Mouse (Mus musculus): Measurements from ENCODE around the gene Nefh. TPM values are rescaled to one million over a fixed set of nuclear protein-coding genes. Genes with fewer than 3 reads are reported as not detected.

The Nefh gene
- polyA plus RNA-seq, 1 experiment from 2014 or later, result 1.6 TPM

DNA sequence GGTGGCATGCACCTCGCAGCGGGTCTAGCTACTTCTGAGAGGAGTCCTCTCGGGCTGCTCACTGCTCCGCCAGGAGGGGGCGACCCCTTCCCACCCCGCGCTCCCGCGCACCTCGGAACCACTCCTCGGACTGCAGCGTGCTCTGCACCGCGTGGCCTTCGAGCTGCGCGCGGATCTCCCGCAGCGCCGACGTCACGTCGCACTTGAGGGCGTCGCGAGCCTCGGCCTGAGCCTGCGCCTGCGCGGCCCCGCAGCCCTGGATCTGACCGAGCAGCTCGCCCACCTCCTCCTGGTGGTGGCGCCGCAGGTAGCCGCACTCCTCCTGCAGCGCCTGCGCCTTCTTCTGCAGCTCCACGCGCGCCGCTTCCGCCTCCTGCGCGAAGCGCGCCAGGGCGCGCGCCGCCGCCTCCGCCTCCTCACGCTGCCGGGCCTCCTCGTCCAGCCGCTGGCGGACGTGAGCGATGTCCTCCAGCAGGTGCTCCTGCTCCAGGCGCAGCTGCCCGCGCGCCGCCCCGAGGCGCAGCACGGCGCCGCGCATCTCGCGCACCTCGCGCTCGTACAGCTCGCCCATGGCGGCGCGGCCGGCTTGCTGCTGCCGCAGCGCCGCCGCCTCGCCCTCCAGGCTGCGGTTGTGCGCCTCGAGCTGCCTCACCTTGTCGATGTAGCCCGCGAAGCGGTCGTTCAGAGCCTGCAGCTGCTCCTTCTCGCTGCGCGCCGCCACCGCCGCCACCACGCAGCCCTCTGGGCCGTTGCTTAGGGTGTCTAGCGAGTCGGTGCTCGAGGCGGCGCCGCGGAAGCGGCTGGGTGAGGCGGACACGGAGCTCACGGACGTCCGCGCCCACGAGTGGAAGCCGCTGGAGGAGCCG is 684 bp downstream of the Nefh start:
- peak overlapping the region; percentile 40 for H3K9ac ChIP-seq (ENCODE audit: low read depth, low read length)
- H3K4me1 ChIP-seq (ENCODE audit: control insufficient read depth, insufficient read depth, low read length), result peaks cover 8% of the 10 kb centered on the region
- H3K27ac ChIP-seq (replicated peaks; ENCODE audit: low read depth, low read length), result no peak overlapping the region
- H3K4me3 ChIP-seq (ENCODE audit: low read depth, low read length), result peak overlapping the region; percentile 54
- H3K9me3 ChIP-seq (ENCODE audit: control insufficient read depth, low read length), result no peaks in the 10 kb centered on the region
- WGBS, result 0% methylated on average over 41 of the region's 120 CpGs
- peak overlapping the region; percentile 88 for H3K4me2 ChIP-seq (ENCODE audit: low read depth, low read length)
- peak; percentile 90 for ATAC-seq (ENCODE audit: low read depth)
- peaks cover 70% of the 10 kb centered on the region for H3K27me3 ChIP-seq (replicated peaks; ENCODE audit: control insufficient read depth, insufficient read depth, low read length)
- H3K36me3 ChIP-seq (ENCODE audit: control insufficient read depth, insufficient read depth, low read length), result no peaks in the 10 kb centered on the region
- peak; percentile 68 for DNase-seq (ENCODE audit: low spot score)

DNA sequence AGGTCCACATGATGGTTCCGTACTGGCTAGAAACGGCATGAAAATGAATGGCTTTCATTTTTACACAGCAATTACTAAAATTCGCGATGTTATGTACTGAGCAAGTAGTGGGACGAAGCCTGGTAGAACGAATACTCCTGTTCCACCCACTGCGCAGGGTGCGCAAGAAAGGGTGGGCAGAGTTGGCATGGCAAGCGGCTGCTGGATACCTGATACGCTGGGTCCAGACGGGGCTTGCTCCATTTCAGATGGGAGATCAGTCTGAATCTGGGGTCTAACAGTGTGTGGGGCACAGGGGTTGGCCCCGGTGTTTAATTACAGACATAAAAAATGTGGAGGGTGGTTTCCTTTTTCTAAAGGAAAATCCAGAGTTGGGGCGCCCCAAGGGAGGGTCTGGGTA is 1.3 kb downstream of the Nefh start:
- Histone ChIP-seq H3K4me2 (ENCODE audit: low read depth, low read length) (peak overlapping the region; percentile 88), H3K9ac (ENCODE audit: low read depth, low read length) (no peak overlapping the region), H3K27me3 (replicated peaks; ENCODE audit: control insufficient read depth, insufficient read depth, low read length) (peaks cover 64% of the 10 kb centered on the region), H3K9me3 (ENCODE audit: control insufficient read depth, low read length) (no peaks in the 10 kb centered on the region), H3K27ac (replicated peaks; ENCODE audit: low read depth, low read length) (no peak overlapping the region), H3K4me1 (ENCODE audit: control insufficient read depth, insufficient read depth, low read length) (peaks cover 8% of the 10 kb centered on the region), H3K4me3 (ENCODE audit: low read depth, low read length) (peak overlapping the region; percentile 54), H3K36me3 (ENCODE audit: control insufficient read depth, insufficient read depth, low read length) (no peaks in the 10 kb centered on the region)
- WGBS, result 46% methylated on average over 12 of the region's 13 CpGs
- DNase-seq (ENCODE audit: low spot score) (no peak), ATAC-seq (ENCODE audit: low read depth) (no peak)

GRCm38 (mm10) chr11:4936243-4936642 is 11.6 kb downstream of the Nefh start:
- Histone ChIP-seq H3K27me3 (replicated peaks; ENCODE audit: control insufficient read depth, insufficient read depth, low read length) (no peaks in the 10 kb centered on the region), H3K9me3 (ENCODE audit: control insufficient read depth, low read length) (no peaks in the 10 kb centered on the region), H3K36me3 (ENCODE audit: control insufficient read depth, insufficient read depth, low read length) (no peaks in the 10 kb centered on the region), H3K9ac (ENCODE audit: low read depth, low read length) (no peak overlapping the region), H3K4me3 (ENCODE audit: low read depth, low read length) (no peak overlapping the region), H3K4me1 (ENCODE audit: control insufficient read depth, insufficient read depth, low read length) (no peaks in the 10 kb centered on the region), H3K27ac (replicated peaks; ENCODE audit: low read depth, low read length) (no peak overlapping the region), H3K4me2 (ENCODE audit: low read depth, low read length) (no peak overlapping the region)
- DNase-seq (ENCODE audit: low spot score) (no peak), ATAC-seq (ENCODE audit: low read depth) (no peak)
- WGBS, result 88% methylated on average over 5 of the region's 5 CpGs

- DNase-seq (ENCODE audit: low spot score), result peak; percentile 59
Observed at GRCm38 (mm10) chr11:4931009-4931601, 16.8 kb downstream of the Nefh start.

GRCm38 (mm10) chr11:4927224-4927623 is 20.6 kb downstream of the Nefh start:
- DNase-seq (ENCODE audit: low spot score) (no peak), ATAC-seq (ENCODE audit: low read depth) (no peak)
- Histone ChIP-seq H3K9ac (ENCODE audit: low read depth, low read length) (no peak overlapping the region), H3K4me1 (ENCODE audit: control insufficient read depth, insufficient read depth, low read length) (no peaks in the 10 kb centered on the region), H3K27ac (replicated peaks; ENCODE audit: low read depth, low read length) (no peak overlapping the region), H3K27me3 (replicated peaks; ENCODE audit: control insufficient read depth, insufficient read depth, low read length) (no peaks in the 10 kb centered on the region), H3K36me3 (ENCODE audit: control insufficient read depth, insufficient read depth, low read length) (peaks cover 73% of the 10 kb centered on the region), H3K4me3 (ENCODE audit: low read depth, low read length) (no peak overlapping the region), H3K9me3 (ENCODE audit: control insufficient read depth, low read length) (no peaks in the 10 kb centered on the region), H3K4me2 (ENCODE audit: low read depth, low read length) (no peak overlapping the region)
- 89% methylated on average over 3 of the region's 3 CpGs for WGBS

More at GRCm38 (mm10) chr11:4931009-4931601, 16.8 kb downstream of the Nefh start:
- no peak overlapping the region for H3K4me3 ChIP-seq (ENCODE audit: low read depth, low read length)
- peaks cover 35% of the 10 kb centered on the region for H3K36me3 ChIP-seq (ENCODE audit: control insufficient read depth, insufficient read depth, low read length)
- no peak overlapping the region for H3K9ac ChIP-seq (ENCODE audit: low read depth, low read length)
- 69% methylated on average over 1 of the region's 1 CpGs for WGBS
- H3K27ac ChIP-seq (replicated peaks; ENCODE audit: low read depth, low read length), result no peak overlapping the region
- ATAC-seq (ENCODE audit: low read depth), result no peak
- H3K9me3 ChIP-seq (ENCODE audit: control insufficient read depth, low read length), result no peaks in the 10 kb centered on the region
- no peaks in the 10 kb centered on the region for H3K4me1 ChIP-seq (ENCODE audit: control insufficient read depth, insufficient read depth, low read length)
- H3K27me3 ChIP-seq (replicated peaks; ENCODE audit: control insufficient read depth, insufficient read depth, low read length), result no peaks in the 10 kb centered on the region
- no peak overlapping the region for H3K4me2 ChIP-seq (ENCODE audit: low read depth, low read length)

GRCm38 (mm10) chr11:4921751-4922150 is 26.1 kb downstream of the Nefh start:
- WGBS, result 93% methylated on average over 7 of the region's 7 CpGs
- H3K4me2 ChIP-seq (ENCODE audit: low read depth, low read length), result no peak overlapping the region
- no peak overlapping the region for H3K4me3 ChIP-seq (ENCODE audit: low read depth, low read length)
- H3K27ac ChIP-seq (replicated peaks; ENCODE audit: low read depth, low read length), result no peak overlapping the region
- H3K9ac ChIP-seq (ENCODE audit: low read depth, low read length), result no peak overlapping the region
- no peaks in the 10 kb centered on the region for H3K4me1 ChIP-seq (ENCODE audit: control insufficient read depth, insufficient read depth, low read length)
- no peaks in the 10 kb centered on the region for H3K27me3 ChIP-seq (replicated peaks; ENCODE audit: control insufficient read depth, insufficient read depth, low read length)
- no peak for DNase-seq (ENCODE audit: low spot score)
- no peak for ATAC-seq (ENCODE audit: low read depth)
- H3K9me3 ChIP-seq (ENCODE audit: control insufficient read depth, low read length), result no peaks in the 10 kb centered on the region
- H3K36me3 ChIP-seq (ENCODE audit: control insufficient read depth, insufficient read depth, low read length), result peaks cover 94% of the 10 kb centered on the region

DNA sequence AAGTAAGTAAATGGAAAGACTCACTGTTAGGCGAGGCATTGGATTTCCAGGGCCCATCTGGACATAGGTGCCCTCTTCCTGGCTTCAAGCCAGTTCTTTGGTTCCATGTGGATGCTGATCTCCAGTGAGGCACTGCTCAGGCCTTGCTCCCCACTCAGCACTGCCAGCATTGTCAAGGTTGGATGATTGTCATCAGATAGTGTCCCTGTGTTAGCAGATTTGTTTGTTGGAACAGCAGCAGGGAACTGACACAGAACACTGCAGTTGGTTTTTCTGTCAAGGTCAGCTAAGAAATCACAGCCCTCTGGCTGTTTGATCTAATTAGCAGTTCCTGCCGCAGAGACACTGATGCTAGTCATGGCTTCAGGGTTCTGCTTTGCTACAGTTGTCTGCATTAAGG is 26.6 kb downstream of the Nefh start:
- ATAC-seq (ENCODE audit: low read depth) (no peak), DNase-seq (ENCODE audit: low spot score) (no peak)
- Histone ChIP-seq H3K9ac (ENCODE audit: low read depth, low read length) (no peak overlapping the region), H3K4me1 (ENCODE audit: control insufficient read depth, insufficient read depth, low read length) (no peaks in the 10 kb centered on the region), H3K9me3 (ENCODE audit: control insufficient read depth, low read length) (no peaks in the 10 kb centered on the region), H3K27ac (replicated peaks; ENCODE audit: low read depth, low read length) (no peak overlapping the region), H3K36me3 (ENCODE audit: control insufficient read depth, insufficient read depth, low read length) (peaks cover 90% of the 10 kb centered on the region), H3K4me3 (ENCODE audit: low read depth, low read length) (no peak overlapping the region), H3K27me3 (replicated peaks; ENCODE audit: control insufficient read depth, insufficient read depth, low read length) (no peaks in the 10 kb centered on the region), H3K4me2 (ENCODE audit: low read depth, low read length) (no peak overlapping the region)
- 64% methylated on average over 2 of the region's 2 CpGs for WGBS

- 83% methylated on average over 1 of the region's 1 CpGs for WGBS
Observed at GRCm38 (mm10) chr11:4916068-4916467, 31.8 kb downstream of the Nefh start.

More at GRCm38 (mm10) chr11:4916068-4916467, 31.8 kb downstream of the Nefh start:
- no peaks in the 10 kb centered on the region for H3K27me3 ChIP-seq (replicated peaks; ENCODE audit: control insufficient read depth, insufficient read depth, low read length)
- no peak overlapping the region for H3K9ac ChIP-seq (ENCODE audit: low read depth, low read length)
- H3K27ac ChIP-seq (replicated peaks; ENCODE audit: low read depth, low read length), result no peak overlapping the region
- no peaks in the 10 kb centered on the region for H3K9me3 ChIP-seq (ENCODE audit: control insufficient read depth, low read length)
- no peak overlapping the region for H3K4me3 ChIP-seq (ENCODE audit: low read depth, low read length)
- no peak for ATAC-seq (ENCODE audit: low read depth)
- peaks cover 86% of the 10 kb centered on the region for H3K36me3 ChIP-seq (ENCODE audit: control insufficient read depth, insufficient read depth, low read length)
- H3K4me2 ChIP-seq (ENCODE audit: low read depth, low read length), result no peak overlapping the region
- no peaks in the 10 kb centered on the region for H3K4me1 ChIP-seq (ENCODE audit: control insufficient read depth, insufficient read depth, low read length)
- DNase-seq (ENCODE audit: low spot score), result peak; percentile 61
